Mouse (Mus musculus): ENCODE results near the gene Fcrl5.

GRCm38 (mm10) chr3:87533667-87534378 is 98.2 kb downstream of the Fcrl5 start:
- TF ChIP-seq CTCF (conservative IDR thresholded peaks at IDR 0.05; ENCODE audit: low read length): no peak
- TF ChIP-seq POU5F1 (IDR thresholded peaks at IDR 0.05; ENCODE audit: borderline replicate concordance, low read length): no peak

All from E14TG2a.4 (cell line).